ENCODE assay signal across 24 mouse cellular contexts in the genomic region with DNA sequence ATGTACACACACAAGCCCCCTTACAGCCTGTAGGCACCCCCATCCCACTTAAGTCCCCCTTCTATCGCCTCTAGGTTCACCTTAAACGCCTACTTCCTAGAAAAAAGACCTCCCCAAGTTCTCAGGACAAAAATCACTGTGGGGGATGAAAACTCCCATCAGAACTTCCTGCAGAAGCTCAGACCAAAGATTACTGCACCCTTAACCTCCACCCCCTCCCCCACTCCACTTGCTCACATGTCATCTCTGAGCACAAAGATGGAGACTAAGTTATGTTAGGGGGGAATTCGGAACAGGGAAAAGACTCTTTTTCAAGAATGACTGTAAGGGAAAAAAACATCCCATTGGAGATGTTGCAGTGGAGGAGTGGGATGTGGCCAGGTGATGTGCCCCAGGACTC. TPM values are rescaled to one million over a fixed set of nuclear protein-coding genes. Genes with fewer than 3 reads are reported as not detected.
A peak's percentile ranks its signal among the peaks of the same experiment; 100 is the strongest.
DNase-seq lines count a peak whose midpoint lies in the region; ATAC-seq and TF ChIP-seq lines count a peak whose summit lies in the region.
"Had no signal": no experiment of that assay in that cellular context is flagged by ENCODE, and none has a peak within 500 bp of the region (broad histone marks: within the 10 kb centered on the region; RNA-seq: fewer than 3 reads in every experiment).

No protein-coding gene starts in this region.

- no peaks in the 10 kb centered on the region for H3K36me3 ChIP-seq in hindbrain, embryonic 13.5 days
- H3K36me3 ChIP-seq in hindbrain, embryonic 10.5 days = peaks cover 9% of the 10 kb centered on the region
- peaks cover 15% of the 10 kb centered on the region for H3K36me3 ChIP-seq in kidney, embryonic 15.5 days
- no peaks in the 10 kb centered on the region for H3K36me3 ChIP-seq in midbrain, embryonic 16.5 days (ENCODE audit: control insufficient read depth, insufficient read depth, low read length)
- H3K36me3 ChIP-seq in midbrain, postnatal 0 days (ENCODE audit: insufficient read depth, low read length) = no peaks in the 10 kb centered on the region
- H3K36me3 ChIP-seq: G1E; heart, embryonic 15.5 days had no signal

- no peak overlapping the region for H3K27ac ChIP-seq in hindbrain, embryonic 13.5 days
- no peak overlapping the region for H3K27ac ChIP-seq in hindbrain, embryonic 10.5 days
- H3K27ac ChIP-seq in kidney, embryonic 15.5 days = no peak overlapping the region
- no peak overlapping the region for H3K27ac ChIP-seq in midbrain, embryonic 16.5 days (ENCODE audit: low read length)
- H3K27ac ChIP-seq in midbrain, postnatal 0 days (ENCODE audit: low read depth, low read length) = no peak overlapping the region
- H3K27ac ChIP-seq: embryonic facial prominence, embryonic 10.5 days; heart, embryonic 15.5 days; limb, embryonic 13.5 days; liver, embryonic 15.5 days; stomach, embryonic 15.5 days had no signal

- no peaks in the 10 kb centered on the region for H3K9me3 ChIP-seq in hindbrain, embryonic 13.5 days
- H3K9me3 ChIP-seq in hindbrain, embryonic 10.5 days = no peaks in the 10 kb centered on the region
- H3K9me3 ChIP-seq in kidney, embryonic 15.5 days (replicated peaks) = no peaks in the 10 kb centered on the region
- no peaks in the 10 kb centered on the region for H3K9me3 ChIP-seq in midbrain, embryonic 16.5 days (replicated peaks; ENCODE audit: control insufficient read depth, low read length, poor library complexity, severe bottlenecking)
- H3K9me3 ChIP-seq in midbrain, postnatal 0 days (ENCODE audit: low read length) = no peaks in the 10 kb centered on the region
- H3K9me3 ChIP-seq: embryonic facial prominence, embryonic 10.5 days; heart, embryonic 15.5 days; limb, embryonic 13.5 days; liver, embryonic 15.5 days; stomach, embryonic 15.5 days had no signal

- 90% methylated on average over 3 of the region's 3 CpGs for WGBS in hindbrain, embryonic 13.5 days
- 88% methylated on average over 3 of the region's 3 CpGs for WGBS in hindbrain, embryonic 10.5 days
- 80% methylated on average over 3 of the region's 3 CpGs for WGBS in kidney, embryonic 15.5 days
- WGBS in midbrain, embryonic 16.5 days = 92% methylated on average over 3 of the region's 3 CpGs
- WGBS in midbrain, postnatal 0 days = 89% methylated on average over 3 of the region's 3 CpGs

- peaks cover 65% of the 10 kb centered on the region for H3K4me1 ChIP-seq in hindbrain, embryonic 13.5 days (replicated peaks)
- peaks cover 80% of the 10 kb centered on the region for H3K4me1 ChIP-seq in hindbrain, embryonic 10.5 days (replicated peaks)
- H3K4me1 ChIP-seq in kidney, embryonic 15.5 days = peaks cover 73% of the 10 kb centered on the region
- H3K4me1 ChIP-seq in midbrain, embryonic 16.5 days (ENCODE audit: control insufficient read depth, insufficient read depth, low read length) = peaks cover 36% of the 10 kb centered on the region
- peaks cover 10% of the 10 kb centered on the region; the same call in 1 of the 2 replicates for H3K4me1 ChIP-seq in midbrain, postnatal 0 days (ENCODE audit: insufficient read depth, low read length)

- no peak for DNase-seq in hindbrain, embryonic 10.5 days (ENCODE audit: low spot score)
- peak; percentile 62 for DNase-seq in kidney, adult 9 months
- no peak for DNase-seq in midbrain, postnatal 0 days (ENCODE audit: low spot score)
- DNase-seq in urinary bladder, postnatal 14 days (ENCODE audit: low spot score) = no peak
- DNase-seq: adrenal gland, adult 8-10 months; B cell, adult 2 months; cerebellum, adult 11-12 months; gastrocnemius, postnatal 25 days; heart, postnatal 4 days; layer of hippocampus, adult 9-11 months; lung, postnatal 4 days; thymus, postnatal 25 days had no signal

- ATAC-seq in hindbrain, embryonic 13.5 days (ENCODE audit: low FRiP score) = no peak
- no peak for ATAC-seq in kidney, embryonic 15.5 days (replicated peaks; ENCODE audit: low FRiP score)
- ATAC-seq in midbrain, embryonic 16.5 days = no peak
- ATAC-seq in midbrain, postnatal 0 days (ENCODE audit: low FRiP score) = no peak
- ATAC-seq: inflammation-experienced regulatory T-cells, adult 6 months; Patski had no signal

- peak overlapping the region; percentile 91; the same call in 1 of the 2 replicates for H3K4me2 ChIP-seq in hindbrain, embryonic 13.5 days
- no peak overlapping the region for H3K4me2 ChIP-seq in kidney, embryonic 15.5 days
- H3K4me2 ChIP-seq in midbrain, embryonic 16.5 days (ENCODE audit: low read length) = peak overlapping the region; percentile 92
- no peak overlapping the region; the same call in 1 of the 2 replicates for H3K4me2 ChIP-seq in midbrain, postnatal 0 days (ENCODE audit: low read depth, low read length, poor library complexity, severe bottlenecking)
- H3K4me2 ChIP-seq: heart, embryonic 15.5 days; limb, embryonic 13.5 days; liver, embryonic 15.5 days; stomach, embryonic 15.5 days had no signal

- TF ChIP-seq CTCF in midbrain, postnatal 0 days (IDR thresholded peaks at IDR 0.05) = no peak

- peaks cover 12% of the 10 kb centered on the region for H3K27me3 ChIP-seq in hindbrain, embryonic 13.5 days
- H3K27me3 ChIP-seq in hindbrain, embryonic 10.5 days (ENCODE audit: insufficient read depth, poor library complexity, severe bottlenecking) = peaks cover 29% of the 10 kb centered on the region
- no peaks in the 10 kb centered on the region for H3K27me3 ChIP-seq in kidney, embryonic 15.5 days
- H3K27me3 ChIP-seq in midbrain, embryonic 16.5 days (ENCODE audit: control insufficient read depth, insufficient read depth, low read depth, low read length) = peaks cover 4% of the 10 kb centered on the region; the same call in 1 of the 2 replicates
- H3K27me3 ChIP-seq in midbrain, postnatal 0 days (ENCODE audit: insufficient read depth, low read length) = no peaks in the 10 kb centered on the region
- H3K27me3 ChIP-seq: CH12.LX; heart, embryonic 15.5 days; limb, embryonic 13.5 days; Patski; stomach, embryonic 15.5 days had no signal

- H3K9ac ChIP-seq in hindbrain, embryonic 13.5 days = no peak overlapping the region
- H3K9ac ChIP-seq in kidney, embryonic 15.5 days = no peak overlapping the region
- H3K9ac ChIP-seq in midbrain, embryonic 16.5 days (ENCODE audit: low read depth, low read length) = no peak overlapping the region
- H3K9ac ChIP-seq in midbrain, postnatal 0 days (replicated peaks; ENCODE audit: low read length, poor library complexity, severe bottlenecking) = no peak overlapping the region
- H3K9ac ChIP-seq: heart, embryonic 15.5 days; limb, embryonic 13.5 days; liver, embryonic 15.5 days; stomach, embryonic 15.5 days had no signal

- H3K4me3 ChIP-seq in hindbrain, embryonic 13.5 days = no peak overlapping the region
- no peak overlapping the region for H3K4me3 ChIP-seq in hindbrain, embryonic 10.5 days
- H3K4me3 ChIP-seq in kidney, embryonic 15.5 days (replicated peaks) = no peak overlapping the region
- no peak overlapping the region for H3K4me3 ChIP-seq in midbrain, embryonic 16.5 days (ENCODE audit: low read depth, low read length)
- no peak overlapping the region for H3K4me3 ChIP-seq in midbrain, postnatal 0 days (ENCODE audit: low read depth, low read length)
- H3K4me3 ChIP-seq: embryonic facial prominence, embryonic 10.5 days; heart, embryonic 15.5 days; limb, embryonic 13.5 days; stomach, embryonic 15.5 days had no signal

RNA-seq across cellular contexts. Expression of a gene that starts 6.7 kb away (rescaled TPM):
- polyA plus RNA-seq in hindbrain, embryonic 13.5 days (2015; fragmentation: Nextera tagmentation; extraction: Ambion mirVana) = 3.8 and 5.7 TPM in 2 replicates
- 3.2 and 3.7 TPM in 2 replicates for polyA plus RNA-seq in hindbrain, embryonic 10.5 days (2016; fragmentation: Nextera tagmentation; extraction: Ambion mirVana)
- polyA plus RNA-seq in kidney, embryonic 15.5 days (2015; fragmentation: Nextera tagmentation; extraction: Ambion mirVana) = 3.8 and 4.9 TPM in 2 replicates
- polyA plus RNA-seq in midbrain, embryonic 16.5 days (2015; fragmentation: Nextera tagmentation; extraction: Ambion mirVana) = 3.5 and 4.2 TPM in 2 replicates
- total RNA-seq in midbrain, postnatal 0 days (2014; rRNA removed) = 18.1 and 21.9 TPM in 2 replicates
- 5.2 and 5.8 TPM in 2 replicates for polyA plus RNA-seq in midbrain, postnatal 0 days (2015; fragmentation: Nextera tagmentation; extraction: Ambion mirVana)
- total RNA-seq: G1E had no signal
- polyA plus RNA-seq: G1E had no signal

Comparison
In these comparisons a context has a peak if more than half of its experiments do, and no peak if none do; other contexts are left out.
1. H3K4me2 ChIP-seq: peak in hindbrain, embryonic 13.5 days (single experiment) and midbrain, embryonic 16.5 days (single experiment); none in kidney, embryonic 15.5 days (single experiment) and midbrain, postnatal 0 days (single experiment).